Mouse (Mus musculus): ENCODE data around the gene Arl15. TPM values are rescaled to one million over a fixed set of nuclear protein-coding genes. Genes with fewer than 3 reads are reported as not detected.
A peak's percentile ranks its signal among the peaks of the same experiment; 100 is the strongest.

Arl15 gene
- total RNA-seq, 2 experiments from 2014 or later = 12.1 to 14.3 TPM

DNA sequence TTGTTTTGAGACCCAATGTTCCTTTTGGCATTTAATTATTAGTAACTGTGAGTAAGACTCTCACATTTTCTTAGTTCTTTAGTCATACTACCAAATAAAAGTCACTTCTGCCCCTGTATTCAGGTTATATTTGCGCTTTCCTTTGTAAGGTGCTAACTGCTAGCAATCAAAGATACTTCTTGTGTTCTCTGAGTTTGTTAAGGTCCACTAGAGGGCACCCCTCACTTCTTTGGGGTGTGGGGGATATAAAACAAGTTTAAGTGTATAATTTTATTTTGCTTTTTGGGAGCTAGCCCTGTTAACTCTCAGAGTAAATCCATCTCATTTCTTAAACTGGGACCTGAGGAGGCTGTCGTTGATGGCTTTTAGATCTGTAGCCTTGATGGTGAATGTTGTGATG is 73.4 kb downstream of the Arl15 start:
- no peak for ATAC-seq (ENCODE audit: poor library complexity, severe bottlenecking)

- ATAC-seq (ENCODE audit: poor library complexity, severe bottlenecking) = peak; percentile 69
Measured at GRCm38 (mm10) chr13:113869212-113870205, 75.2 kb downstream of the Arl15 start.

GRCm38 (mm10) chr13:113870403-113870802 is 76.1 kb downstream of the Arl15 start:
- ATAC-seq (ENCODE audit: poor library complexity, severe bottlenecking) = peak; percentile 80

DNA sequence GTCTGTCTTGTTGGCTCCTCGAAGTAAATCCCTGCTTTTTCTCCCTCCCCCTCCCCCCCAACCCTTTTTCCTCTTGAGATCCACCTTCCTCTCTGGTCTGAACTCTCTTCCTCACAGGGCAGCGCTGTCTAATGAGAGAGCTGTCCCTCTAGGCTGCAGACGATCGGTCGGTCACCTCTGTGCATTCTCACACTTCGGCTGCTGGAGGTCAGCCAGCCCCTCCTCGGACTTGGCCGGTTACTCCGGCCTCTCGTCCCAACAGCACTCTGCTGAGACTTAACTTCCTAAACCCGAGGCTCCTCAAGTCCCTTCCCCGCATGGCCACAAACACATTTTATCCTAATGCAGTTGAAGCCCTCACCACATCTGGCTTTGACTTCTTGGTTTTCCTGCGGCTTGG is 77.5 kb downstream of the Arl15 start:
- no peak for ATAC-seq (ENCODE audit: poor library complexity, severe bottlenecking)

- peak; percentile 60; the same call in 1 of the 2 replicates for ATAC-seq (ENCODE audit: poor library complexity, severe bottlenecking)
Measured at GRCm38 (mm10) chr13:113875724-113876123, 81.4 kb downstream of the Arl15 start.

DNA sequence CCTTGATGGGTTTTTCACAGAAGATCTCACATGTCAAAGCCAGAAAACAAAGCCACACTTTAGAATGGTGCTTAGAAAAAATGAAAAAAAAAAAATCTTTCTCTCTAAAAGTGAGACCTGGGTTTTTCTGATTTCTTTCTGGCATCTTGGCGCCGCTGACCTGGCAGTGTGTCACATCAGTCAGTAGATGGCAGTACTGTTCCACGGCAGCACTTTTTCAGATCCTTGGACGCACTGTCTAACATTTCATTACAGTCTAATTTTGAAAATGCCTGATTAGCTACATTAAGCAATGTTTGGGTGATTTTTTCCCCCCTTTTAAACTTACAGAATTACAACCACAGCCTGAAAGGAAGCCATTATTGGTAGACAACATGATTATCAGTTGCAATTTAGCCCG is 83.1 kb downstream of the Arl15 start:
- ATAC-seq (ENCODE audit: poor library complexity, severe bottlenecking) = peak; percentile 87

DNA sequence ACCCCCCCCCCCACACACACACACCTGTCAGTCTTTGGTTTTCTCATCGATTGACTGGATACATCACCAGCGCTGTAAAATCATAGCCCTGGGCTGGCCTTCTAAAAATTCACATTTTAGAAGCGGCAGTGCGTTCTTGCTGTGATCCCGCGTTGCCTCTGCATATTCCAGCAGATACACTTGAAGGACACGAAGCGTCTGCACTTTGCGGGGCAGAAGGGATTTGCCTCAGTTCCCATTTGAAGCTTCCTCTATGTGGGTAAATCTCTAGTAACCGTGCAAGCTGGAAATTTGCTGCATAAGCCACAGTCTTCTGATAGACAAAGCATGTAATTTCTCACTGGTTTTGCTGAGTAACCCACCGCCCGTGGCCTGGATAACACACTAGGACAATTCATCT is 84.3 kb downstream of the Arl15 start:
- ATAC-seq (ENCODE audit: poor library complexity, severe bottlenecking) = no peak

DNA sequence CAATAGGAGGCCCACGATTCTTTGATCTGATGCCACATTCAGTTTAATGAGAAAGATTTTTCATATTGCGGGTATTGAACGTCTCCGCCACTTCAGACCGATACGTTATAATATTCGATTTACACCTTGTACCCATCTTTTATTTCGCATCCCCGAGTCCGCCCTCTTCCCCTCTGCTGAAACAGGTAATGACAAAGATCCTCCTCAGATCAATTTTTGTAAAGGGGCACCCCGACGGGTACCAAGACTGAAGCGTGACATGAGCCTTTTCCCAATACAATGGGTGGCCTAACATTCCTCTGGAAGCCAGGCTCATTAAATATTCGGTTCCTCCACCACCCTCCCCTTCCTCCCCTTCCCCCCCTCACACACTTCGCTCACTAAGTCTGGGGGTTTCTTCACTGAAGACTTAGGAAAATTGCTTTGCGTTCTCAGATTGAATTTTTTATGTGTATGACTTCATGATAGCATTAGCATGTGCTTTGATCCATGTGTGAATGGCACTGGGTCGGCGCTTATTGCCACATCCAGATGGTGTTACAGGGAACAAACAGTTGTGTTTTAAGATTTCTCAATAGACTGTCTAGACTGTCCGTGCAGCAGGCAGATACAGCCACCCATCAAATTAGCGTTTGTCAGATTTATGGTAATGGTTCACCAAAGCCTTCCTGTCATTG is 85.5 kb downstream of the Arl15 start:
- ATAC-seq (ENCODE audit: poor library complexity, severe bottlenecking) = no peak

GRCm38 (mm10) chr13:113880564-113881171 is 86.4 kb downstream of the Arl15 start:
- ATAC-seq (ENCODE audit: poor library complexity, severe bottlenecking) = no peak

- ATAC-seq (ENCODE audit: poor library complexity, severe bottlenecking) = no peak
Measured at GRCm38 (mm10) chr13:113882959-113883358, 88.7 kb downstream of the Arl15 start.

DNA sequence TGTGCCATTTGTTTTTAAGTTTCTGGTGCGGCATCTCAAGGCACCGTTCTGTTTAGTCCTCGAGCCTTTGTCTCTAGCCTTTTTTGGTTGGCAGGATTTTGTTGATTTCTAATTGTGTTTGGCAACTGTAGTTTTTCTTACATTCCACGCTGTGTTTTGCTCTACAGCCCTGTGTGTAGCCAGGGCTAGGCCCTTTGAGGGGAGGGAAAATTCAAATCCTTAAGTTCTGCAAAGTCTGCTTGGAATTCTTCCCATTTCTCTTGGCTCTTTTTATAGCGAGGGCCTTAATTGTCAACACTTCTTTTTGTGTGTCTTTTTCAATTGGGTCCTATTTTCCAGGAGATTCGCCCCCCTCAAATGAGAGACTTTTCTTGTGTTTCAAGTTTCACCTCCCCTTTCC is 92.8 kb downstream of the Arl15 start:
- ATAC-seq (ENCODE audit: poor library complexity, severe bottlenecking) = no peak

- no peak for ATAC-seq (ENCODE audit: poor library complexity, severe bottlenecking)
Measured at GRCm38 (mm10) chr13:113888126-113888525, 93.8 kb downstream of the Arl15 start.

DNA sequence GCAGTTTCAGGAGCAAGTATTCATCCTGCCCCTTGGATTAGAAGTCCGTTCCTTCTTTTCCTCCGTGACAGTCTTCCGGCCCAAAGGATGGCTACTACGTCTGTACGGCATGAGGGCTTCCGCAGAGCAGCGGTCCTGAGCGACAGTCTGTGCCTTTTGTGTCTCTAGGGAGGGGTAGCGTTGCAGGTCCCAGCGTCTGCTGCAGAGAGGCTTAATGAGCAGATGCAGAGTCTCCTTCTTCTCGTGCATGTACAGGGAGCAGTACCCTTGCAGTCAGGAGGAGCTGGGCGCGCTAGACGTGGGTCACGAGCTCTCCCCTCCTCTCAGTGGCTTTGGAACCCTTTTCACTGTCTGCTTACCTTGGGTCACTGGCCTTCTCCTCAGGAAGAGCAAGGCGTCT is 94.4 kb downstream of the Arl15 start:
- ATAC-seq (ENCODE audit: poor library complexity, severe bottlenecking) = no peak

DNA sequence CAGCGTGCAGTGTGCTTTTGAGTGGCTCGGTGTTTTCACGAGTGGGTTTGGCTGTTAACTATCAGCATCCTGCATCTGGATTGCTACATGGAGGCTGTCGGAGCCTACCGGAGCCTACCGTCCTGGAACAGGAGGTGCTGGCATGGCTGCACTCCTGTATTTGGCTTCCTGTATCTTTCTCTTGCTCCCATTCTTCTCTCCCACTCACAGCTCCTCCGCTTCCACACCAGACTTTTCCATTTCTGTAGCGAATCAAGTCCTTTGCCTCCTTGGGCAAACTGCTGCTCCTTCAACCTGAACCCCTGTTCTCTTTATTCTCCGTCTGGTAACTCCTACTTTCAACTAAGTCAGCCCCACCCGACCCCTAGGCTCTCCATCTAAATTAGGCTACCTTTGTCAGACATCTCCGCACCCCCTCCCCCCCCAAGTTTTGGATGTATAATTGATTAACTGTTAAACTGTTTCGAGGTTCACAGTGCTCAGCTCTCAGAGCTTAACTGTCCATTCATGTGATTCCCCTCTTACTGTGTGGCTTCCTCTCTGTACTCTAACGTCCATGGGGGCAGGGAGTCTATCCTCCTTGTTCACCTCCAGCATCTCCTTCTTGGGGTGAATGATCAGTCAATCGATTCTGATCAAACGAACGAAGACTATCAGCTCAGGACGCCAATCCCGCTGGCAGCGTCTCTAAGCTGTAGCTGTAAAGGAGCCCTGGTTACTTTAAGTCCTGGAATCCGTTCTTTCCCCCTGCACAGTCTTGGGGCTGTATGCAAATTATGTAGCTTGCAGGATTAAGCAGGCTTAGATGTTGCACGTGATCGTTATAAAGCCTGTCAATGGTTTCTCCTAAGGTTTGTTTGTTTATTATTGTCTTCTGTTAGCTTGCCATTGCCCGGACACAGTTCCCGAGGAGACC is 95.1 kb downstream of the Arl15 start:
- no peak for ATAC-seq (ENCODE audit: poor library complexity, severe bottlenecking)

- ATAC-seq (ENCODE audit: poor library complexity, severe bottlenecking) = no peak
Measured at GRCm38 (mm10) chr13:113896684-113897083, 102.4 kb downstream of the Arl15 start.

DNA sequence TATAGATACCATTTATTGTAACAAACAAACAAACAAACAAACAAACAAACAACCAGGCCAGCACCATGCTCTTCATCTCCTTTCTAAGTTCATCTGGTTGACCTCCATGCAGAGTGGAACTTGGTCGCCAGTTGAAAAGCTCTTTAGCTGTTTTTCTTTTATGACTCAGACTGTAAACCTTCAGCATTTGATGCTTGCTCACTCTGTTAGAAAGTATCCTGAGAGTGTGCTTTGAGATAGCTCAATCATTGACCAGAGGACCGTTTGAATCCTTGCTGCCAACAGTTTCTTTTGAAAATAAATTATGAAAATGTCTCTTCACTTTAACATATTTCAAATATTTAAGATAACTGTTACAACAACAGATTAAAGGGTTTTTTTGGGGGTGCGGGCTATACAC is 103.2 kb downstream of the Arl15 start:
- no peak for ATAC-seq (ENCODE audit: poor library complexity, severe bottlenecking)

DNA sequence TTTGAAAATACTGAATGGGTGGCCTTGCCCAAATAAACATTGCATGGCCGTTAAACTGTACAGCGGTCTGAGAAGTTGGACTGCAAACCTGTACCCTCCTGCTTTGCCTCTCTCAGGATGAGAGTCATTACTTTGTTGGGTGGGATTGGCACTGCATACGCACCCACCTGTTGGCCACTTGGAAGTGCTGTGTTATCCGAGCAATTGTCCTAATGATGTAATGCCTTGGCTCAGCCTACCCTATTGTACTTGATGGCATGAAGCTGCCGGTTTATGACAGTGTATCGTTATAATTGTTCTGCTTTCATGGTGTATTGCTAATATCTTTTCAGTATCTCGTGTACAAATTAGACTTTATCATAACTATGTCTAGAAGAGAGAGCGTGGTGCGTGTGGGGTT is 103.6 kb downstream of the Arl15 start:
- no peak for ATAC-seq (ENCODE audit: poor library complexity, severe bottlenecking)

DNA sequence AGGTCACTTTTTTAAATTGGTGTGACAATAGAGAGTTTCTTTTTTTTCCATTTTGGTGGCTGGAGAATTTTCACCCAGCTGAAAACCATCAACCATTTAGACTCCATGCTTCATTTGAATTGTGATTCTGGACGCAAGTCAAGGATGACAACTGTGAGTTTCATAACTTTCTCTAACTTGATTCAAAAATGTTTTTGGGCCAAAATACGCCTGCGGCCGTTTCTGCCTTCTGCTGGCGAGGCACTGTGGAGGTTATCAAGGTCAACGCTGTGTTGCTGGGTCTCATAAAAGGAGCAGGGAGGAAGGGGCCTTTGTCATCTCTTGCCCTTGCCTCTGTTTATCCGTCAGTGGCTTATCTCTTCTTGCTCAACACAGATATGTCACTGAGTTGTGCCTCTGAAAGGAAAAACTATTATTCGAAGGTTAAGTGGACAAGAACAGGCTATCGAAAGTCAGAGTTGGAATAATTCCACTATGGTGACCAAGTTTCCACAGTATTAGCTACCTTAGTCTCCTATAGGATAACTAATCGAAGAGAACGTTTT is 106.8 kb downstream of the Arl15 start:
- ATAC-seq (ENCODE audit: poor library complexity, severe bottlenecking) = no peak

GRCm38 (mm10) chr13:113903255-113903654 is 109.0 kb downstream of the Arl15 start:
- ATAC-seq (ENCODE audit: poor library complexity, severe bottlenecking) = no peak

DNA sequence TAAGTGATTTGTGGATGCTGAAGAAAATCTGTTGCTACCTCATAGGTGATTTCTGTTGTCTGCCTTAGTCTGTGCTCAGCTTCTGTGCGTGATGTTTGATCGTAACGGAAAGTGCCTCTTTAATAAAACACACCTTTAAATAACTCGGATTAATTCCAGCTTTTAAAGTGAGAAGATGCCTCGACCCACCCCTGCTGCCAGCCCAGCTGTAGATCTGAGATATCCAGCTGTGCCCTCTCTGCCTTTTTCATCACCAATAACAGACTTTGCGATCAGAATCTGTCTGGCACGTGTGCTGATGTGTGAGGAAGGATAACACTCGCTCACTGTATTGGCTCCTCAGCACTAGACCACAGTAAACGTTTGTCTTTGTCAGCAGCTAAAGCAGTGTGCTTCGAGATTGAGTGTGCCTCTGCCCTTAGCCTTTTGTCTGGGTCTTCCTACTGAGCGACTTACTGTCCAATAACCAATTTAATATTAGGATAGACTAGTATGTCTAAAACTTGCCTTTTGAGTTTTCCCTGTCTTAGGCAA is 117.7 kb downstream of the Arl15 start:
- ATAC-seq (ENCODE audit: poor library complexity, severe bottlenecking) = no peak

Measured in megakaryocyte, adult 5-6 weeks (primary cell).